Mouse (Mus musculus) spleen, adult 18-20 months (tissue): ENCODE data around the gene Psmd11.
"Not testable (repeated sequence)": the region's sequence is repeated elsewhere in the genome, so short reads cannot be mapped to it uniquely, and the experiment has no call there.

ENCODE experiments used
- DNase-seq, 2 experiments: peaks; one replicate each; pipeline ENCODE4 v3.0.0; 2022; ENCODE audit warnings: mixed read lengths in 2 of 2

The Psmd11 gene

DNA sequence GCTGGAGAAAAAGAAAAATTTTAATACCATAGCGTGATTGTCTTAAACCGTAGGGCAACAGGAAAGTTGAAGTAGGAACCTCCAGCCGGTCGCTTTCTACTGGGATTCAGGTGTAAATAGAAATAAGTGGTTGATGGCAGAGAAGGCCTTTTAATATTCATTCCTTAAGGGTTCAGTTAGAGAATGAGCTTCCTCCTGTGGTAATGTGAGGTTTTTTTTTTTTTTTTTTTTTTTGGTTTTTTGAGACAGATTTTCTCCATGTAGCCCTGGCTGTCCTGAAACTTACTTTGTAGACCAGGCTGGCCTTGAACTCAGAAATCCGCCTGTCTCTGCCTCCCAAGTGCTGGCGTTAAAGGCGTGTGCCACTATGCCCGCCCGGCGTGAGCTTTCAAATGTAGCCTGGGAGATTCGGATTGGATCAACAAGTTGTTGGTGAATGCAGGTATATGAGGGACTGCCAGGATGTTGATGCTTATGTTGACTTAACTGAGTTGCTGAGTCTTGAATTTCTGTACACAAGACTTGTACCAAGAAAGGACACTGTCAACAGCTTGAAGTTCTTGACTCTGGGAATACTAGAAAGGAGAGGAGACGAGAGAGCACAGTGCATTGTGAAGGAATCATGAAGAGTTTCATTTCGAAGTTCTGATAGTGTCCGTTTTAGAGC lies 1.2 kb downstream of the Psmd11 start:
- DNase-seq = no peak

- DNase-seq = no peak
Measured at GRCm38 (mm10) chr11:80430366-80430910, 2.0 kb downstream of the Psmd11 start.

DNA sequence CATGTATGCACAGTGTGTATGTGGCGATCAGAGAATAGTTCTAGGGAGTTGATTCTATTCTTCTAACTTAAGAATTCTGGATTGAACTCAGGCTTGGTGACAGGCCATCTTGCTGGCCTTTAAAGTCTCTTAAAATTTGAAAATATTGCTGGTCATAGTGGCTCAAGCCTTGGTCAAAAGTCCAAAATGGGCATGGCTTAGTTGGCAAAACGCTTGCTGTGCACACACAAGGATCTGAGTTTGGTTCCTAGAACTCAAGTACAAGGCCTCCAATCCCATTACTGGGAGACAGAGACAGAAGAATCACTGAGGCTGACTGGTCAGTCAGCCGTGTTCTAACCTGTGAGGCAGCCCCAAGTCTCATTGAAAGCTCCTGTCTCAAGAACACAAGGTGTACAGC lies 18.5 kb downstream of the Psmd11 start:
- no peak for DNase-seq

DNA sequence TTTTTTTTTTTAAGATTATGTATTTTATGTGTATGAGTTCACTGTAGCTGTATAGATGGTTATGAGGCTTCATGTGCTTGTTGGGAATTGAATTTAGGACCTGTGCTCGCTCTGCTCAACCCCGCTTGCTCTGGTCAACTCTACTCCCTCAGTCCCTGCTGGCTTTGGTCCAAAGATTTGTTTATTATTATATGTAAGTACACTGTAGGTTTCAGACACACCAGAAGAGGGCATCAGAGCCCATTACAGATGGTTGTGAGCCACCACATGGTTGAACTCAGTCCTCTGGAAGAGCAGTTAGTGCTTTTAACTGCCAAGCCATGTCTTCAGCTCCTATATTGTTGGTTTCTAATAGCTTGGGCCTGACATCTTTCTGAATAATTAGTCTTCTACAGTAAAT lies 21.4 kb downstream of the Psmd11 start:
- DNase-seq = no peak

DNA sequence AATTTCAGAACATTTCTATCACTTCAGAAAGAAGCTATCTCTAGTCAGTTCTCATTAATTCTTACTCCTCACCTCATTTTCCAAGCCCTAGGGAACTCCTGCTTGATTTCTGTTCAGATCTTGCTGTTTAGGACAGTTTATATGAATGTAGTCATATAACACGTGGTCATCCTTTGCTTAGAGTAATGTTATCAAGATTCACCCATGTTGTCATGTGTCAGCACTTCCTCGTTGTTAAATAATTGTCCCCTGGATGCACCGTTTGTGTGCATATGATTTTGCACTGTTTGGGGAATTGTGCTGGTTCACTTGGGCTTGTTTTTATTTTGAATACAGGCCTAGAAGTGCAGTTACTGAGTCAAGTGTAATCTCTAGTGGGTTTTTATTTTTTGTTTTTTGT lies 23.8 kb downstream of the Psmd11 start:
- no peak for DNase-seq

GRCm38 (mm10) chr11:80453198-80453597 lies 24.8 kb downstream of the Psmd11 start:
- DNase-seq = no peak

- DNase-seq = not testable (repeated sequence)
Measured at GRCm38 (mm10) chr11:80463605-80464130, 35.3 kb downstream of the Psmd11 start.

- DNase-seq = no peak
Measured at GRCm38 (mm10) chr11:80471836-80472605, 43.6 kb downstream of the Psmd11 start.

DNA sequence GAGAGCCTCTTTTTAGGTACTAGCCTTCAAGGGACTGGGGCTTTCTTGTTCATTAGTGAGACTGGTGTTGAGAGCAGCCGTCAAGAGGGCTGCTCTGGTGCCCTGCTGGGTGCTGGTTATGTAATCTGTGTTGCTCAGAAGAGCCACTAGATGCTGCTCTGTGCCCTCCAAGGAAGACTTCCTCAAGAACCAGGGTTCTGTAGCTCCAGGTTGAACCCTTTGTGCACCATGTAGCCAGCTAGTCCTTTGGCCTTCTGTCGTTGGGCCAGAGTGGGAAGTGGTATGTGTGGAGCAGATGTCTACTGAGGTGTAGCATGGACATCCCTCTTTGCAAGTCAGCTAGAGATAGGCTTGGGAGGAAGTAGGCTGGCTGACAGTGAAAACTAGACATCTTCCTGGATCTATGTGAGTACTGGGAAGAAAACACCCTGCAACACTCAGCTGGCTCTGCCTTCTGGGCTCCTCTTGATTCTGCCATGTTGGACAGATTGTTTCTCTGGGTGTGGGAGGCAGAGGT lies 45.8 kb downstream of the Psmd11 start:
- peak in 1 of 2 experiments; percentile 10 for DNase-seq

DNA sequence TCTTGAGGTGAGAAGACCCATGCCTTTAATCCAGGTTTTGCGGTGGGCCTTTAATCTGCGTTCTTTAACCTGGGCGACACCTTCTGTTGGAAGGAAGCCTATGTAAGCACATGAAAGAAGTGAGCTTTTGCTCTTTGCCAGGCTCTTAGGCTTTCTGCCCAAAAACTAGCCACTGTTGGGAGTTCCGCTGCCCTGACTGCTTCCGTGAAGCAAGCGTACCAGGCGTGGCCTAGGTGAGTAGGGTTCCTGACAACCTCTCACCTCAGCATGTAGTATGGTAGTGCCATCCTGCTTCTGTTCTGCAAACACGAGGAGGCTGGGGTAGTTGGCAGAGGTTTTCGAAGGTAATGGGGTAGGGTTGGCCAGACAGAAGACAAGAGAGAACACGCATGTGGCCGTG lies 46.4 kb downstream of the Psmd11 start:
- no peak for DNase-seq

DNA sequence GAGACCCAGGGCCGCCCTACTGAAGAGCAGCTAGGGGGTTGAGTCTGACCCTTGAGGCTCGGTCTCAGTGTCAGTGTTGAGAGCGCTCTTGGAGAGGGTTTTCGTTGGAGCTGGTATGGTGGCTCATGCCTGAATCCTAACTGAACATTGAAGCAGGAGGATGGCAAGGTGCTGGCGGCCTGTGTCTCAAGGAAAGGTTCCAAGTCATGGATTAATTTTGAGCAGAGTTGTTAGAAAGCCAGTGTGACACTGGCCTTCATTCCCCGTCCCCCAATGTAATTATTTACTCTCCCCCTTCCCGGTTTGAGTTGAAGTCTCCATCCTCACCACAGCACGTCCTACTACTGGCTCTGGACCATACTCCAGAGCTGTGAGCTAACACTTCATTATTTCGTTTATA lies 47.1 kb downstream of the Psmd11 start:
- peak in 1 of 2 experiments; percentile 5 for DNase-seq

GRCm38 (mm10) chr11:80476222-80477189 lies 48.1 kb downstream of the Psmd11 start, which contains the start of gene Cdk5r1:
TSS of gene Cdk5r1 (plus strand) at chr11:80477023.
- DNase-seq = peak; percentile 83 to 88

- DNase-seq = peak in 1 of 2 experiments; percentile 19
Measured at GRCm38 (mm10) chr11:80477341-80478199, 49.2 kb downstream of the Psmd11 start.

DNA sequence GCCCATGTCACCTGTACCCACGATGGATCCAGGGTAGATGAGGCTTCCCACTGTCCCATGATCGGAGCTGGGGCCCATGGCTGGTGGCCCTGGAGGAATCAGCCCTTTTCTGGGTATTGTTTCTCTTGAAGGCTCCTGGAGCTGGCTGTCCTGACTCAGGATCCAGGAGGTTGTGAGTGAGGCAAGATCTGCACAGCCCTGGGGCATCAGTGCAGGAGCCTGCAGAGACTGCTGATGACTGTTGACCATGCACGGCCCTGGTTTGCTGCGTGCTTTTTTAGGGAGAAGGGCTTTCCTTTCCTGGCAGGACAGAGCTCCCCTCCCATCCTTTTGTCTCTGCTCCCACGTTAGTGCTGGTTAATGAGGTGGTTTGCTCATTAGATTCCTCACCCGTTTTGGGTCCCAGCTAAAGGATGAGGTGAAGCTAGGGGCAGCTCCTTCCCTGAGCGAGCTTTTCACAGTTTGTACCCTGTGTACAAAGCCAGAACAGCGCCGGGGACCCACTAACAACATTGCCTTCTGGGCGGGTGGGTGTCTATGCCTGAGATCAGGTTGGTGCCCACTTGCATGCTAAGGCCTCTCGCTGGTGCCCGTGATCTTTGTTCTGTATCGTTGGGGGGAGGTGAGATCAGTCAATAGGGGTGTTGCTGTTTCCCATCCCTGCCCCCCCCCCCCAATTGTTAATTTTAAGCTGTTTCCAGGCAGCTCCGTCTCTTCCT lies 50.4 kb downstream of the Psmd11 start:
- no peak for DNase-seq

GRCm38 (mm10) chr11:80479425-80479824 lies 51.0 kb downstream of the Psmd11 start:
- no peak for DNase-seq

DNA sequence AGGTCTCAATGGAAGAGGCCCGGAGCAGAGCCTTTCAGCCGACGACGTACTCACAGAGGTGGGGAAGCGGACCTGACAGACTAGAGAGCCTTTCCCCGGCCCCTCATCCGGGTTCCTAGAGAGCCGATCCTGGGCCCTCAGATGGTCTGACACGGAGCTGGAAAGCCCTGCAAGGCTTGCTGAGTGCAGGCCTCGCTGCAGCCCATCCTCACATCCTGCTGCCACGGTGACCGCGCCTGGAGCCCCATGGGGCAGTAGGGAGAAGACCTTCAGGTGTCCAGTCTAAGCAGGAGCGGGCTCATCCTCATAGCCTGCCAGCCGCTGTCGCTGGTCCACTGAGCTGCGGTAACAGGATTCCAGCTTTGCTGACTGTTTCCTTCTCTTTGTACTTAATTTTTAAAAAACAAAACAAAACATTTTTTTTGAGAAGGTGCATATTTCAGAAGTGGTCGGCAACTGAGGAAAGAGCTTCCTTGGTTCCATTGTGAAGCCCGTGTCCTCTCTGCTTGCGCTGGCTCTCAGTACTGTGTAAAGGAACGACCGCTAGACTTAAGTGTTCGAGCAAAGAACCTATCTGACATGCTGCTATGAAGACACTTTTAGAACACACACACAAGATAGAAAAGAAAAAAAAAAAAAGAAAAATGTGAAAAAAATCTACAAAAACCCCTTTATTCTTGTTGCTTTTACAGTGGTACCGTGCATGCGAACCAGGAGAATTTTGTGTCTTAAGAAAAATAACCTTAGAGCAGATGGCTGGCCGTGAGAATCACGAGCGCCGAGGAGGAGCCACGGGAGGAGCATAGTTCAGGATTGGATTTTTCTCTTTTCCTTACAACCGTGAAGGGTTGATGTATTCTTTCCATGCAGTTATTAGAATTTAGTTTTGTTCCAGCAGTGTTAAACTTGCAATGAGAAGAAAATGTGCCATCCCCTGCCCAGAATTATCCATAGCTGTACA lies 51.8 kb downstream of the Psmd11 start:
- DNase-seq = no peak

GRCm38 (mm10) chr11:80481409-80482050 lies 53.1 kb downstream of the Psmd11 start:
- no peak for DNase-seq

DNA sequence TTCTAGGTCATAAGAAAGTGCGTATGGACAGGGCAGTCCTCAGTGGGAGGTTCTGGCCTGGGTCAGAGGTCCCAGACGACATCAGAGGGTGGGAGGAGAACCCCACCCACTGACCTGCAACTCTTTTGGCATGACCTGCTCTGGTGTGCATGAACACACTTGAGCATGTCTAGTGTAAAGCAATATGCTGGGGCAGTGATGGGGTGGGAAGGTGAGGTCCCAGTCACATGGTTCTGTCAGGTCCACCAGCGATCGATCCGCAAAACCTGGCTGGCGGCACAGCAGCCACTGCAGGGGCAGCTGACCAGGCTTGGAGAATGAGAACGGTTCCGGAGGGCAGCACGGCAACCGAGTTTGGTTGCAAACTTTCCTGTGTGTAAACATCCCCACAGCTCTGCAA lies 53.9 kb downstream of the Psmd11 start:
- no peak for DNase-seq

DNA sequence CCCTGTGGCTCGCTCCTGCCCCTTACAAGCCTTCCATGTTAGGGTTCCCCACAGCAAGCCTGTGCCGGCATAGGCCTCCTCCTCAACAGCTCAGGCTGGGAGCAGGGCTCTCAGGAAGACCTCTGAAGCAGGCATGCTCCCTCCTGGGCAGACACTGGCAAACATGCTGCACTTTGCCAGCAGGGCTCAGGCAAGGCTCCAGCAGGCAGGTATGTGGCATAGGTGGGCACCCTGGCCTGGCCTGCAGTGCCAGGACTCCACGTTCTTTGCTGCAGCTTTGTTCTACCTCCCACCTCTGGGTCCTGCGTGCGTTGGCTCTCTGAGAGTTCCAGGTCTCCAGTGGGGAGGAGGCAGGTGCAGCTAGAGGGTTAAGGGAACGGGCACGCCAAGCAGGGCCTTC lies 54.5 kb downstream of the Psmd11 start:
- DNase-seq = no peak
